Mouse (Mus musculus): ENCODE measurements around the gene Kcnh2.

- TF ChIP-seq CTCF (IDR thresholded peaks at IDR 0.05; ENCODE audit: extremely low read depth, insufficient read depth, low read length) (peak; percentile 29; the same call in 1 of the 2 replicates), POLR2A (IDR thresholded peaks at IDR 0.05; ENCODE audit: extremely low read depth, insufficient read depth, low read length) (no peak)
These were observed 31.8 kb upstream of the Kcnh2 start for GRCm38 (mm10) chr5:24383026-24383859.

Data from cortical plate, adult 2 months (tissue).